In the genomic region with DNA sequence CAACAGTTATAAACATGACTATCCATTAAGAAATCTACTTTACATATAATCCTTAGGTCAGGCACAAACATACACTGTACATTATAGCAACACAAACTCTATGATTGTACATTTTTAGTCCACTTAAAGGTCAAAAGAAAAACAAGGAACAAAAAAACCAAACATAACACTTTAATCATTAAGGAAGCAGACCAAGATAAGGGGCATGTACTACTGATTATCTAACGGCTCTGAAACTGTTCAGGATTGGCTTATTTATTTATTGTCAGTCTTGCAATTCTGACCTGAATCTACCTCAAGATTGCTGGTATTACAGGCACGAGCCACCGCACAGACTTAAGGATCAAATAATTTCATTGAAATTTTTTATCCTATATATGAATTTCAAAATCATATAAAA, we compare ENCODE assay signal across 23 mouse cellular contexts. TPM values are rescaled to one million over a fixed set of nuclear protein-coding genes. Genes with fewer than 3 reads are reported as not detected.
DNase-seq lines count a peak whose midpoint lies in the region; ATAC-seq and TF ChIP-seq lines count a peak whose summit lies in the region.
"Had no signal": no experiment of that assay in that cellular context is flagged by ENCODE, and none has a peak within 500 bp of the region (broad histone marks: within the 10 kb centered on the region; RNA-seq: fewer than 3 reads in every experiment).

No protein-coding gene starts in this region.

- 45% methylated on average over 3 of the region's 3 CpGs for WGBS in liver, embryonic 12.5 days (ENCODE audit: insufficient replicate concordance)
- WGBS in liver, postnatal 0 days (ENCODE audit: insufficient replicate concordance) = 34% methylated on average over 3 of the region's 3 CpGs
- WGBS in forebrain, embryonic 11.5 days = 89% methylated on average over 3 of the region's 3 CpGs

- no peaks in the 10 kb centered on the region for H3K27me3 ChIP-seq in G1E (ENCODE audit: insufficient read depth, low read length)
- no peaks in the 10 kb centered on the region for H3K27me3 ChIP-seq in liver, embryonic 12.5 days (replicated peaks)
- H3K27me3 ChIP-seq in liver, postnatal 0 days (ENCODE audit: insufficient read depth, low read length) = no peaks in the 10 kb centered on the region
- no peaks in the 10 kb centered on the region for H3K27me3 ChIP-seq in forebrain, embryonic 11.5 days (ENCODE audit: control insufficient read depth, insufficient read depth, low read length)
- H3K27me3 ChIP-seq: CH12.LX; hindbrain, embryonic 12.5 days; hindbrain, embryonic 15.5 days had no signal

- H3K27ac ChIP-seq in liver, embryonic 12.5 days = 0 out of 2 replicates have a peak overlapping the region, but pooled peaks have one; percentile 32
- no peak overlapping the region for H3K27ac ChIP-seq in liver, postnatal 0 days (ENCODE audit: low read depth)
- H3K27ac ChIP-seq in forebrain, embryonic 11.5 days (ENCODE audit: low read depth, low read length) = no peak overlapping the region
- H3K27ac ChIP-seq: forebrain, embryonic 10.5 days; gastrocnemius, adult 2 months; hindbrain, embryonic 12.5 days; hindbrain, embryonic 15.5 days had no signal

- no peak for TF ChIP-seq CTCF in G1E (IDR thresholded peaks at IDR 0.05; ENCODE audit: low read depth, low read length)
- no peak for TF ChIP-seq CTCF in liver, postnatal 0 days (IDR thresholded peaks at IDR 0.05; ENCODE audit: low read depth)

- H3K36me3 ChIP-seq in G1E (replicated peaks) = peaks cover 55% of the 10 kb centered on the region
- peaks cover 49% of the 10 kb centered on the region for H3K36me3 ChIP-seq in liver, embryonic 12.5 days
- H3K36me3 ChIP-seq in liver, postnatal 0 days (replicated peaks; ENCODE audit: insufficient read depth, low read length) = peaks cover 39% of the 10 kb centered on the region
- H3K36me3 ChIP-seq in forebrain, embryonic 11.5 days (ENCODE audit: control insufficient read depth, insufficient read depth, low read length) = peaks cover 4% of the 10 kb centered on the region; the same call in 1 of the 2 replicates

- H3K9me3 ChIP-seq in G1E (replicated peaks) = no peaks in the 10 kb centered on the region
- H3K9me3 ChIP-seq in liver, embryonic 12.5 days (replicated peaks) = no peaks in the 10 kb centered on the region
- H3K9me3 ChIP-seq in liver, postnatal 0 days (ENCODE audit: low read length) = no peaks in the 10 kb centered on the region
- H3K9me3 ChIP-seq in forebrain, embryonic 11.5 days (ENCODE audit: control insufficient read depth, low read length) = no peaks in the 10 kb centered on the region
- H3K9me3 ChIP-seq: forebrain, embryonic 10.5 days; hindbrain, embryonic 12.5 days; hindbrain, embryonic 15.5 days had no signal

- H3K4me2 ChIP-seq in liver, embryonic 12.5 days = peak overlapping the region; percentile 26; the same call in 1 of the 2 replicates
- no peak overlapping the region for H3K4me2 ChIP-seq in liver, postnatal 0 days (ENCODE audit: low read depth, low read length)
- no peak overlapping the region for H3K4me2 ChIP-seq in forebrain, embryonic 11.5 days (ENCODE audit: low read depth, low read length, severe bottlenecking)
- H3K4me2 ChIP-seq: heart, embryonic 11.5 days; hindbrain, embryonic 12.5 days; hindbrain, embryonic 15.5 days had no signal

- peak; percentile 64 for ATAC-seq in G1E (ENCODE audit: extremely low read depth, insufficient number of reproducible peaks, low FRiP score, poor library complexity, severe bottlenecking)
- 0 out of 2 replicates have a peak, but pooled peaks have one; percentile 48 for ATAC-seq in liver, embryonic 12.5 days
- ATAC-seq in liver, postnatal 0 days = no peak
- no peak for ATAC-seq in forebrain, embryonic 11.5 days (replicated peaks; ENCODE audit: low FRiP score)
- ATAC-seq: activated CD4-positive, CD25-positive, alpha-beta regulatory T cell, adult 4 months; forebrain, embryonic 14.5 days; forebrain, postnatal 0 days had no signal

- DNase-seq in G1E (ENCODE audit: low spot score) = no peak
- no peak for DNase-seq in liver, postnatal 0 days
- DNase-seq in forebrain, embryonic 11.5 days (ENCODE audit: low spot score) = no peak
- no peak for DNase-seq in kidney, adult 18-20 months
- DNase-seq in adrenal gland, adult (ENCODE audit: inconsistent age in 2 of 2, low spot score in 1 of 2) = no peak
- DNase-seq: adrenal gland, postnatal 10 days; adrenal gland, postnatal 36 days; B cell, adult 2 months; cerebellum, adult 18-20 months; cerebellum, adult 9-10 months; cerebellum, postnatal 14 days; forebrain, postnatal 0 days; gastrocnemius, adult 2 months; gastrocnemius, postnatal 14 days; heart, adult 11 months had no signal

- H3K4me1 ChIP-seq in G1E (ENCODE audit: insufficient read depth, low read depth, low read length) = peaks cover 10% of the 10 kb centered on the region
- peaks cover 27% of the 10 kb centered on the region for H3K4me1 ChIP-seq in liver, embryonic 12.5 days
- H3K4me1 ChIP-seq in liver, postnatal 0 days (ENCODE audit: insufficient read depth) = peaks cover 7% of the 10 kb centered on the region; the same call in 1 of the 2 replicates
- H3K4me1 ChIP-seq in forebrain, embryonic 11.5 days (replicated peaks; ENCODE audit: control insufficient read depth, insufficient read depth, low read length) = no peaks in the 10 kb centered on the region
- H3K4me1 ChIP-seq: forebrain, embryonic 10.5 days; hindbrain, embryonic 12.5 days; hindbrain, embryonic 15.5 days had no signal

- no peak overlapping the region for H3K4me3 ChIP-seq in G1E (ENCODE audit: low read depth, low read length)
- H3K4me3 ChIP-seq in liver, embryonic 12.5 days = no peak overlapping the region
- no peak overlapping the region for H3K4me3 ChIP-seq in liver, postnatal 0 days (ENCODE audit: low read depth, low read length)
- H3K4me3 ChIP-seq in forebrain, embryonic 11.5 days (ENCODE audit: low read depth, low read length) = no peak overlapping the region
- H3K4me3 ChIP-seq: forebrain, embryonic 10.5 days; gastrocnemius, adult 2 months; hindbrain, embryonic 12.5 days; hindbrain, embryonic 15.5 days had no signal

- TF ChIP-seq EP300 in liver, postnatal 0 days (IDR thresholded peaks at IDR 0.05; ENCODE audit: low read depth) = peak; percentile 64; the same call in 1 of the 2 replicates

- H3K9ac ChIP-seq in liver, embryonic 12.5 days = no peak overlapping the region
- no peak overlapping the region for H3K9ac ChIP-seq in liver, postnatal 0 days (replicated peaks)
- H3K9ac ChIP-seq in forebrain, embryonic 11.5 days (ENCODE audit: low read length) = no peak overlapping the region
- H3K9ac ChIP-seq: forebrain, postnatal 0 days; hindbrain, embryonic 12.5 days; hindbrain, embryonic 15.5 days had no signal

RNA-seq across cellular contexts. Expression of a gene that starts 55.6 kb away (rescaled TPM):
- 58.3 and 62.8 TPM in 2 replicates for total RNA-seq in G1E (2014; fragmentation: Nextera tagmentation)
- 25.9 and 27.9 TPM in 2 replicates for total RNA-seq in G1E (2017)
- 66.0 and 67.9 TPM in 2 replicates for polyA plus RNA-seq in G1E (2012)
- polyA plus RNA-seq in liver, embryonic 12.5 days (2016; fragmentation: Nextera tagmentation; extraction: Ambion mirVana) = 24.1 and 25.7 TPM in 2 replicates
- polyA plus RNA-seq in liver, postnatal 0 days (2015; fragmentation: Nextera tagmentation; extraction: Ambion mirVana) = 12.1 and 13.2 TPM in 2 replicates
- 30.8 and 32.3 TPM in 2 replicates for polyA plus RNA-seq in forebrain, embryonic 11.5 days (2014; fragmentation: Nextera tagmentation; extraction: Ambion mirVana)

Comparison
In these comparisons a context has a peak if more than half of its experiments do, and no peak if none do; other contexts are left out.
1. ATAC-seq: peak in G1E (single experiment) and liver, embryonic 12.5 days (single experiment); none in liver, postnatal 0 days (single experiment) and forebrain, embryonic 11.5 days (single experiment).